Mouse (Mus musculus): Measurements from ENCODE around the gene Ptpn12.

The Ptpn12 gene

GRCm38 (mm10) chr5:21055820-21056531 is at the start of gene Ptpn12:
TSS of gene Ptpn12 (minus strand) at chr5:21055911.
- DNase-seq, result peak; percentile 97 to 99

DNA sequence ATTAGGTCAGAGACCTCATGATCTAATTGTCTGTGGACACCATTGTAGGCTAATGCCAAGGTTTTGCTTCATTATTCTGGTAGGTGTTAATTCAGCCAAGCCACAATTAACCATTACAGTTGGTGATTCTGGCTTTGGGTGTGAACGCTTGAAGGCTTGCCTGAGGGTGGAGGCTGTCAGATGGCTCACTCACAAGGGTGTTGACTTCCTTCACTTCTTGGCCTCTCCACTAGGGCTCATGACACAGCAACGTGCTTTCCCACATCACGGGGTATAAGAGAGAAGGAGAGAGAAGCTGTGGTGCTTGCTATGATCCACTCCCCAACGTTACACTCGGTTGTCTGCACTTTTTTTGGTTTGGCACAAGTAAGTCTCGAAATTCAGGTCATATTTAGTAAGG is 35.5 kb upstream of the Ptpn12 start:
- no peak for DNase-seq

- no peak for DNase-seq
Measured at GRCm38 (mm10) chr5:21057217-21057616, 1.5 kb upstream of the Ptpn12 start.

DNA sequence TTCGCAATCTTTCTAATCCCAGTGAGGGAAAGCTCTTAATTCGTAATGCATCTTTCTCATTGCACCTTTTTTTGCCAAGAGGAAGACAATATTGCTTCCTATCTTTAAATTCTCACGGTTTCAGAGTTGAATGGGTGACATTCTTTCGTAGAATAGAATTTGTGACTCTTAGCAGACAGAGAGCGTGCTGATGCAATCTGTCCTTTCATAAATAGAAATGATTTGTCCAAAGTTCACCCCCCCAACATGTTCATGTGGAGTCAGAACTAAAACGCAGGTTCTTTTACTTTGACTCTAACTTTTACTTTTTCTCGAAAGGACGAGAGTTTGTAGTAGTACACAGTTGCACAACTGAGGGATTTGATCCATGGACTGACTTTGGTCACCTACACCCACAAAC is 884 bp upstream of the Ptpn12 start:
- no peak for DNase-seq

- peak; percentile 62 to 63 for DNase-seq
Measured at GRCm38 (mm10) chr5:21055071-21055819, 466 bp downstream of the Ptpn12 start.

DNA sequence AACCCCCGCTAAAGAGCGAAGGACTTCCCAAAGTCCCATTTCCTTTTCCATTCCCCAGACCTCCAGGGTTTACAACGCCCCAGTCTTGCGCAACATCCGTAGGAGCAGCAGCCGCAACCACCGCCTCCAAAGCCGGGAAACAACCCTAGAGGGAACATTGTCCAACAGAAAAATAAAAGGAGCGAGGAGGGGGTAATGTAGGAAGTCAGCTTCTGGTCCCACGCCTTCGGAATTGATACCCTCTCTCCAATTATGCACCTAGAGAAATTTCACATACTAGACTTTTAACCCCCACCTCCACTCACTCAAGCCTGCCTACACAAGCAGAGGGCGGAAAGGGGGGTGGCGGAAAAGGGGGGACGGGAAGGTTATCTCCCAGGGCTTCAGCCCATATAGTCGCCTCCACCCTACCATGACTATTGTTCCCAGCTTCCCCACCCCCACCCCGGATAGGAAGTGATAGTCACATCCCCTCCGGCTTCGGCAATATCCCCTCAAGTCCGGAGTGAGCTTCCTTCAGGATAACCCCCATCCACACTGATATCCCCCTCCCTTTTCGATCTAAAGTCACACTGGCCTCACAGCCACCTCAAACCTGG is 1.1 kb downstream of the Ptpn12 start:
- DNase-seq, result peak; percentile 87 to 88

- no peak for DNase-seq
Measured at GRCm38 (mm10) chr5:21053571-21054307, 2.0 kb downstream of the Ptpn12 start.

DNA sequence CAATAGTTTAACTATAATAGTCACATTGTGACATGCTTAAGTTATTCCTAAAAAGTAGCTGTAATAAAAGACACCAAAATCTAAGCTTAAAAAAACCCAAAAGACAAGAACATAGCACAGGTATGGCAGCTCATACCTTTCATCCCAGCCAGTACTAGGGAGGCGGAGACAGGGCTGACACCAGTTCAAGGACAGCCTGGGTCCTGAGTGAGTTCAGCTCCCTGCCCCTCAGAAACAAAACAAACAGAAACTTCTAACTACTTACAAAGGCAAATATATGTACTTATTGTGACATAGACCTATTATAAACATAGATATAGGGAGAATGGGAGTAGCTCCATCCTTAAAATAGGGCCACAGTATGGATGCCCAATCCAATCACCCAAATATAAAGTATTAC is 3.2 kb downstream of the Ptpn12 start:
- no peak for DNase-seq

- DNase-seq, result no peak
Measured at GRCm38 (mm10) chr5:21050770-21051122, 5.0 kb downstream of the Ptpn12 start.

- DNase-seq, result no peak
Measured at GRCm38 (mm10) chr5:21050061-21050769, 5.5 kb downstream of the Ptpn12 start.

DNA sequence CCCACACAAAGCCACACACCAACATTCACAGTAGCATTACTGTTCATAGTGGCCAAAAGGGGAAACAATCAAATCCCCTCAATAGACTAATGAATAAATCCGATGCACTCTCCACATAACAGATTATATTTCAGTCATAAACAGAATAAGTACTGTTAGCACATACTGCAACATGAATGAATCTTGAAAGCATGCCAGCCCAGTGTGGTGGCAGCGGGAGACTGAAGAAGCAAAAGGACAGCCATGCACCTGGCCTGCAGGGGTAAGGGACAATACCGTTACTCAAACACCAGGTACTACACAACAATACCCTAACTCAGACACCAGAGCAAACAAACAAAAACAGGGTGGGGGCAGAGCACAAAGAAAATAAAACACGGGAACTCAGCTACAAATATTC is 6.7 kb downstream of the Ptpn12 start:
- no peak for DNase-seq

DNA sequence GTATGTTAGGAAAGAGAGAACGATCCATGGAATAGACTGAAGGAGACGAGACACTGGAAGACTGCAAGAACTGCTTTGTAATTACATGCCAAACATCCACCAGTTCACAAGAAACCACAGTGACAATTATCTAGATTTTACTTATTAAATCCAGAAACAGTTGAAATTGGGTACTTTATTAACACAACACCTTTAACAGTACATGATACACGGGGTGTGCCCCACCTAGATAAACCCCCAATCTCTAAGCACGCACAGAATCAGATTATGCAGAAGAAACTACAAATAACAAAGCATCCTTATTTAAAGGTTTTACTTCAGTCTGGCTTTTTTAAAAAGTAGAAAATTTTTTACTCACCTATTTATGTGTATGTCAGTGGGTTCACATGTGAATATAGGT is 8.6 kb downstream of the Ptpn12 start:
- DNase-seq, result no peak

DNA sequence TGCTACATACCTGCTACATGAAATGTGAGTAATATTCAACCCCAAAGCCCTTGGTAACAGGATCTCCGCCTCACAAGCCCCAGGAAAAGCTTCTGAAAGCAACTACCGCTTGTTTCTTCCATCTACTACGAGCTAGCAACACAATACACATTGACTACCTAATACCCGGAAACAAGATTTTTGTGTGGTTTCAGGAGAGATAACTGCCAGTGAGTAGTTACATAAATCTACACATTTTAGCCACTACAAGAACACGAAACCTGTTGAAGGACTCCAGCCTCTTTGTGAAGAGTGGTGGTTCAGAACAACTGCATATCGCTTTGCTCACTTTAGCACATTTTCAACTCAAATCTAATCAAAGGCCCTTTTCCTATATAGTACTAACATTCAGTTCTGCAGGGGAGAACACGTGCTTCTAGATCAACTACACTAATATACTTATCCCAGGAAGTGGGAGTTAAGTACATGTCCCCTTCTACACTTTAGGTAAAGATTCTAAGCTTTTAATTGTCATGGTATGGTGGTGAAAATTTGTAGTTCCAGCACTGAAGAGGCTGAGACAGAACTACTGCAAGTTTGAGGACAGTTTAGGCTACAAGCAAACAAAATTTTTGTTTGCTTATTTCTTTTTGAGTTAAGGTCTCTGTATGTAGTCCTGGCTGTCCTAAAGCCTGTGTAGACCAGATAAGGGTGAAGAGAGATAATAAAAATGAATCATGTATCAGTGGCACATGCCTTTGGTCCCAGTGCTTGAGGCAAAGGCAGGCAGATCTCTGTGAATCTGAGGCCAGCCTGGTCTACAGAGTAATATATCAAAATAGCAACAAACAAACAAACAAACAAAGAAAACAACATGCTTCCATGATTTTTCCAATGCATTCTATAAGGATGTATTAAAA is 9.3 kb downstream of the Ptpn12 start:
- DNase-seq, result no peak

DNA sequence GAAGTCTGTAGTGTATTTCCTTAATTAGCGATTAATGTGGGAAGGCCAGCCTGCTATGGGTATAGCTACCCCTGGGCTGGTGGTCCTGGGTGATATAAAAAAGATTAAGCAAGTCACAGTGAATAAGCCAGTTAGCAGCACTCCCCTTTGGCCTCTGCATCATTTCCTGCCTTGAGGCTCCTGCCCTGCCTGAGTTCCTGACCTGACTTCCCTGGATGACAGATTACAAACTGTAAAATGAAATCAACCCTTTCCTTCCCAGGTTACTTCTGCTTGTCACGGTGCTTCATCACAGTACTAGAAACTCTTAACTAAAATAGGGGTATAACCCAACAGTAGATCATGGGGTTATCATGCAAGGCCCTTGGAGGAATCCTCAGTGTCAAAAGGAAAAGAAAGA is 10.2 kb downstream of the Ptpn12 start:
- no peak for DNase-seq

DNA sequence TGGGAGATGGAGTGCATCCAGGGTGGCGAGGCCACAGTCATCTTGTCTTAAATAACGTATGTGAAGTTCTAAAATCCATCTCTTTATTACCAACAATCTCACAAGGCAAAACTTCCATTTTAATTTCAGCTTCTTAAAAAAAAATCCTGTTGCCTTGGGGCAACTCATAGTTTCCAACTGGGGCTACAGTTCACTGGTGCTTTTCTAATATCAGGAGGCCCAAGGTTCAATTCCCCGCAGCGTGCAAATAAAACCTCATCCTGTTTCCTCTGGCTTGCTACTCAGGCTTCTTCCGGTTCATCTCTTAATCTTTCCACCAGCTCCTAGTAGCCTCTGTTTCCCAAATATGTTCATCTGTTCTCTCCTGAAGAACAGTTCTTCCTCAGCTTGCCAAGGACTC is 17.6 kb downstream of the Ptpn12 start:
- DNase-seq, result no peak

DNA sequence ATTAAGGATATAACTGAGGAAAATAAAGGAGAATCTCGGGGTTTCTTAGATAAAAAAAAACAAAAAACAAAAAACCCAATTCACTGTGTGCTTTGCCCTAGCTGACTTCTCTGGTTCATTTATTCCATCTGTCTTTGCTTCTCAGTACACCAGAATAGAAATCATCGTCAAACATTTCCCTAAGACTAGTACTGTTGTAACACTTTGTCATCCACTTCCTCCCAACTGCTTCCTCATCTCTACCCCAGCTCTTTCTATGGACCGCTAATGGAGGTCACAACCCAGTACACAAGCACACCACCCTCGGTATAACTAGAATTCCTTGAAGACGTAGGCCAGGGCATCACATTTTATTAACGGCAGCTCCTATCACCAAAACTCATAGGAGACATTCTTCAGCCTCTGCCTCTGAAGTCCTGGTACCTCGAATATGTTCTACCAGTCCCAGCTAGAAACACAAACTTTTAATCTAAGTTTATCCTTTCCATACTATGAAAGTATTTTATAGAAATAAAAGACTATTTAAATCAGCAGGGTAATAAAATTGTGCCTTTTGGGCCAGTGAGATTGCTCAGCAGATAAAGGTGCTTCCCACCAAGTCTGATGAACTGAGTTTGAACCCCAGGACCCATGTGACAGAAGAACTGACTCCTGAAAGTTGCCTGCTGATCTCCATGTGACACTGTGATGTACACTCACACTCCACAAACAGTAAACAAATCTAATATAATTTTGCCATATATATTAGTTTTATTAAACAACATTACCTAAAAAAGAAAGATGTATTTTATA is 19.8 kb downstream of the Ptpn12 start:
- no peak for DNase-seq

DNA sequence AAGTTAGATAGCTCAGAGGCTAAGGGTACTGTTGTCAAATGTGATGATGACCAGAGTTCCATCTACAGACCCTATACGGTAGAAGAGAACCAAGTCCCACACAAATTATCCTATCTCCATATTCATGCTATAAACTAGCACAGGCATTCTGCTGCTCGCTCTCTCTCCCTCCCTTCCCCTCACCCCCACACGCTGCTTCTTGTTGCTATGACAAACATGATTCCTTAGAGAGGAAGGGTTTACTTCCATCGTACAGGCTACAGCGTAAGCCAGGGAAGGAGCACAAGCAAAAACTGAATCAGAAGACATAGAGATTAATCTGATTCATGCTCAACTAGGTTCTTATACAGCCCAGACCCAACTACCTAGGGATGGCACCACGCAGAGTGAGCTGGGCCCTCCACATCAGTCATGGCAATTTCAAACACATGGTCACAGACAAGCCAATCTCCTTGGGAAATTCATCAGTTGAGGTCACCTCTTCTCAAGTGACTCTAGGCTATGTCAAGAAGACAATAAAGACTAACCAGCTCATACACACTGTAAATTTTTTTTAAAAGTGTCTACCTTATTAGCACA is 21.2 kb downstream of the Ptpn12 start:
- no peak for DNase-seq

- no peak for DNase-seq
Measured at GRCm38 (mm10) chr5:21033382-21034056, 22.2 kb downstream of the Ptpn12 start.

DNA sequence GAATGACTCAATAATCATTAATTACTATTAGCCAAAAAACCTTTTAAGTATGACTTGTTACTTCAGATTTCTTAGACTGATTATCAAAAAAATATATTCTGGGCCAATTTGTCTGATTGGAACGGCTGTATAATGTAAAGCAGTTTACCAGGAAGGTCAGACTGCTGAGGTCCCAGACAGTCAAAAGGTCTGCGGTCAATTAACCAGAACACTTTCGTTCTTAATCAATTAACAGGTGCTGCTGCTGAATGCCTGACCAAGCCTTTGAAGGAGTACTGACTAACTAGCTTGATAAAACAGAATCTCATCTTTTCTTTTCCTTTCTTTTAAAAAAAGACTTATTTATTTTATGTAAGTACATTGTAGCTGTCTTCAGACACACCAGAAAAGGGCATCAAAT is 23.1 kb downstream of the Ptpn12 start:
- DNase-seq, result no peak

DNA sequence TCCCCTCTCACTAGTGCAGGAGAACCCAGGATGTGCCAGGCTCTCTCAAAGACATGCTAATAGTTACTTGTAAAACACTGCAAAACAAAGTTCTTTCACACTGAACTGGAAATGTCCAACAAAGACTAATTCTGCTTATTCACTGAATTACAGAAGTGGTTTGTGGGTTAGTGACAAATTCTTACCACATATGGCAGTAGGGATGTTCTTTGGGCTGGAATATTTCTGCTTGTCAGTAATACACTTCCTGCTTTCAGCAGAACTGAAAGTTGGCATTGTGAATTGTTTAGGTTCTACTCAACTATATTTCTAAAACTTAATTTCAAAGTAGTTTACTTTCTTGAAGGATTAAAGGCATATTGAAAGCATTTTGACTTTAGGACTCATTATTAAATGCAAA is 25.5 kb downstream of the Ptpn12 start:
- no peak for DNase-seq
